Mouse (Mus musculus): ENCODE results near the gene Fgfr2.

Fgfr2 gene

GRCm38 (mm10) chr7:130756343-130756835 lies 2366.8 kb downstream of the Fgfr2 start:
- in situ Hi-C loops (cut with MboI; ENCODE audit: unreplicated experiment in 2 of 2), result loop anchor here (25.0 kb wide), 4 partner anchors 781 to 1781 kb away; partner anchors contain the start of genes Hmx2 (in 1 of the 2) and Hmx3 (in 1 of the 2)

GRCm38 (mm10) chr7:130754790-130755189 lies 2368.4 kb downstream of the Fgfr2 start:
- in situ Hi-C loops (cut with MboI; ENCODE audit: unreplicated experiment in 2 of 2), result loop anchor here (25.0 kb wide), 4 partner anchors 783 to 1783 kb away; partner anchors contain the start of genes Hmx2 (in 1 of the 2) and Hmx3 (in 1 of the 2)

- in situ Hi-C loops (cut with MboI; ENCODE audit: unreplicated experiment in 2 of 2), result loop anchor here (25.0 kb wide), 4 partner anchors 786 to 1786 kb away; partner anchors contain the start of genes Hmx2 (in 1 of the 2) and Hmx3 (in 1 of the 2)
These were observed 2371.5 kb downstream of the Fgfr2 start for GRCm38 (mm10) chr7:130751678-130752077.

- in situ Hi-C loops (cut with MboI; ENCODE audit: unreplicated experiment in 2 of 2), result loop anchor here (25.0 kb wide), 4 partner anchors 786 to 1786 kb away; partner anchors contain the start of genes Hmx2 (in 1 of the 2) and Hmx3 (in 1 of the 2)
These were observed 2372.2 kb downstream of the Fgfr2 start for GRCm38 (mm10) chr7:130750752-130751490.

GRCm38 (mm10) chr7:130749165-130749564 lies 2374.0 kb downstream of the Fgfr2 start:
- in situ Hi-C loops (cut with MboI; ENCODE audit: unreplicated experiment in 2 of 2), result no loop called here

GRCm38 (mm10) chr7:130743239-130744025 lies 2379.7 kb downstream of the Fgfr2 start:
- in situ Hi-C loops (cut with MboI; ENCODE audit: unreplicated experiment in 2 of 2), result no loop called here

- in situ Hi-C loops (cut with MboI; ENCODE audit: unreplicated experiment in 2 of 2), result no loop called here
These were observed 2382.1 kb downstream of the Fgfr2 start for GRCm38 (mm10) chr7:130741099-130741498.

GRCm38 (mm10) chr7:130734195-130734787 lies 2388.9 kb downstream of the Fgfr2 start:
- in situ Hi-C loops (cut with MboI; ENCODE audit: unreplicated experiment in 2 of 2), result no loop called here

- in situ Hi-C loops (cut with MboI; ENCODE audit: unreplicated experiment in 2 of 2), result no loop called here
These were observed 2389.7 kb downstream of the Fgfr2 start for GRCm38 (mm10) chr7:130733423-130733822.

- in situ Hi-C loops (cut with MboI; ENCODE audit: unreplicated experiment in 2 of 2), result no loop called here
These were observed 2390.2 kb downstream of the Fgfr2 start for GRCm38 (mm10) chr7:130732908-130733307.

- in situ Hi-C loops (cut with MboI; ENCODE audit: unreplicated experiment in 2 of 2), result no loop called here
These were observed 2391.4 kb downstream of the Fgfr2 start for GRCm38 (mm10) chr7:130731792-130732191.

GRCm38 (mm10) chr7:130727560-130727959 lies 2395.6 kb downstream of the Fgfr2 start:
- in situ Hi-C loops (cut with MboI; ENCODE audit: unreplicated experiment in 2 of 2), result no loop called here

- in situ Hi-C loops (cut with MboI; ENCODE audit: unreplicated experiment in 2 of 2), result no loop called here
These were observed 2396.3 kb downstream of the Fgfr2 start for GRCm38 (mm10) chr7:130726724-130727422.

- in situ Hi-C loops (cut with MboI; ENCODE audit: unreplicated experiment in 2 of 2), result no loop called here
These were observed 2397.0 kb downstream of the Fgfr2 start for GRCm38 (mm10) chr7:130726185-130726584.

- in situ Hi-C loops (cut with MboI; ENCODE audit: unreplicated experiment in 2 of 2), result no loop called here
These were observed 2402.4 kb downstream of the Fgfr2 start for GRCm38 (mm10) chr7:130720646-130721335.

GRCm38 (mm10) chr7:130719931-130720598 lies 2403.1 kb downstream of the Fgfr2 start:
- in situ Hi-C loops (cut with MboI; ENCODE audit: unreplicated experiment in 2 of 2), result no loop called here

GRCm38 (mm10) chr7:130716989-130717388 lies 2406.2 kb downstream of the Fgfr2 start:
- in situ Hi-C loops (cut with MboI; ENCODE audit: unreplicated experiment in 2 of 2), result no loop called here

- in situ Hi-C loops (cut with MboI; ENCODE audit: unreplicated experiment in 2 of 2), result no loop called here
These were observed 2406.8 kb downstream of the Fgfr2 start for GRCm38 (mm10) chr7:130716341-130716740.

- in situ Hi-C loops (cut with MboI; ENCODE audit: unreplicated experiment in 2 of 2), result no loop called here
These were observed 2407.7 kb downstream of the Fgfr2 start for GRCm38 (mm10) chr7:130715467-130715866.
